Mouse (Mus musculus) ES-E14 (cell line): ENCODE measurements around the gene Faim.

Source experiments
- CHD2 ChIP-seq: IDR thresholded peaks from 2 replicates; pipeline ENCODE4 v1.6.1; 2014; ENCODE audit warnings: mild to moderate bottlenecking, low read depth, low read length, inconsistent platforms
- HCFC1 ChIP-seq: IDR thresholded peaks from 2 replicates; pipeline ENCODE4 v1.6.1; 2012; ENCODE audit warnings: low read length, inconsistent platforms, borderline replicate concordance; ENCODE audit not compliant: insufficient read depth
- MAFK ChIP-seq: IDR thresholded peaks from 2 replicates; pipeline ENCODE4 v1.6.1; 2014; ENCODE audit warnings: mild to moderate bottlenecking, low read depth, low read length, inconsistent platforms; ENCODE audit not compliant: insufficient read depth
- ZC3H11A ChIP-seq: IDR thresholded peaks from 2 replicates; pipeline ENCODE4 v1.6.1; 2012; ENCODE audit warnings: low read depth, mild to moderate bottlenecking, inconsistent platforms, low read length, borderline replicate concordance
- ZNF384 ChIP-seq: IDR thresholded peaks from 2 replicates; pipeline ENCODE4 v1.6.1; 2012; ENCODE audit warnings: low read depth, low read length, inconsistent platforms

GRCm38 (mm10) chr9:99049760-99050159 lies 63.6 kb downstream of the Faim start:
- TF ChIP-seq MAFK (no peak), ZC3H11A (no peak), ZNF384 (no peak), CHD2 (no peak), HCFC1 (no peak)
